Mouse (Mus musculus) CH12.LX (cell line): ENCODE data around the gene Rad54l2. TPM values are rescaled to one million over a fixed set of nuclear protein-coding genes. Genes with fewer than 3 reads are reported as not detected.

Source experiments
- DNase-seq: peaks from one replicate; pipeline ENCODE4 v3.0.0-alpha.2; 2013; ENCODE audit errors: extremely low read depth
- H3K27ac ChIP-seq: 2 replicates; pipeline ENCODE4 v1.5.1; 2012; ENCODE audit warnings: low read depth, mild to moderate bottlenecking, control low read depth, moderate library complexity; ENCODE audit not compliant: insufficient read depth
- H3K27me3 ChIP-seq: replicated peaks from 2 replicates; pipeline ENCODE3; 2012; ENCODE audit warnings: inconsistent platforms
- H3K36me3 ChIP-seq, 2 experiments: replicated peaks in 1 of 2; 2 replicates each; pipeline versions ENCODE3 to v1.6.1; 2012; ENCODE audit warnings: inconsistent platforms in 1 of 2, low read length in 1 of 2, mild to moderate bottlenecking in 1 of 2, mixed read lengths in 1 of 2, moderate library complexity in 1 of 2; ENCODE audit not compliant: control insufficient read depth in 1 of 2, insufficient read depth in 1 of 2
- H3K4me1 ChIP-seq, 2 experiments: 2 replicates each; pipeline ENCODE4 v1.6.1; 2012; ENCODE audit warnings: inconsistent platforms in 1 of 2, moderate library complexity in 1 of 2; ENCODE audit not compliant: insufficient read depth in 2 of 2, control insufficient read depth in 1 of 2
- H3K4me2 ChIP-seq: 2 replicates; pipeline ENCODE4 v1.6.1; 2012; ENCODE audit warnings: low read depth, mild to moderate bottlenecking, control low read depth; ENCODE audit not compliant: poor library complexity, insufficient read depth, severe bottlenecking
- H3K4me3 ChIP-seq, 3 experiments: fragments of 150-350 bp in 1 of 3; sonication (generic) in 1 of 3; replicated peaks in 1 of 3; 2 replicates each; pipeline versions ENCODE3 to v1.5.1; 2011 to 2012; ENCODE audit warnings: low read depth in 2 of 3, low read length in 2 of 3, mild to moderate bottlenecking in 2 of 3, moderate library complexity in 2 of 3, control low read depth in 1 of 3, improper control_type of control experiment in 1 of 3, inconsistent platforms in 1 of 3, mixed read lengths in 1 of 3; ENCODE audit not compliant: poor library complexity in 1 of 3
- H3K79me2 ChIP-seq: replicated peaks from 2 replicates; pipeline ENCODE4 v1.6.1; 2012; ENCODE audit warnings: mild to moderate bottlenecking, moderate library complexity; ENCODE audit not compliant: control insufficient read depth, poor library complexity, insufficient read depth, severe bottlenecking; ENCODE audit errors: extremely low read depth
- H3K9ac ChIP-seq: 2 replicates; pipeline ENCODE4 v1.6.1; 2012; ENCODE audit warnings: low read depth, mild to moderate bottlenecking, control low read depth, moderate library complexity; ENCODE audit not compliant: insufficient read depth
- H3K9me3 ChIP-seq: replicated peaks from 2 replicates; pipeline ENCODE3; 2012; ENCODE audit warnings: low read length, inconsistent platforms, mixed read lengths
- BHLHE40 ChIP-seq: IDR thresholded peaks from 2 replicates; pipeline ENCODE4 v1.6.1; 2011; ENCODE audit warnings: mild to moderate bottlenecking, low read depth, low read length, improper control_type of control experiment
- CHD1 ChIP-seq: IDR thresholded peaks from 2 replicates; pipeline ENCODE4 v1.6.1; 2012; ENCODE audit warnings: low read depth, low read length, improper control_type of control experiment, inconsistent platforms
- CHD2 ChIP-seq: IDR thresholded peaks from 2 replicates; pipeline ENCODE4 v1.6.1; 2011; ENCODE audit warnings: low read length, improper control_type of control experiment
- CTCF ChIP-seq, 2 experiments: IDR thresholded peaks in 1 of 2; conservative IDR thresholded peaks in 1 of 2; 2 replicates each; pipeline ENCODE4 v1.5.1; 2011 to 2012; ENCODE audit warnings: low read depth in 2 of 2, low read length in 2 of 2, improper control_type of control experiment in 1 of 2, inconsistent platforms in 1 of 2, mild to moderate bottlenecking in 1 of 2, moderate library complexity in 1 of 2
- ELF1 ChIP-seq: IDR thresholded peaks from 2 replicates; pipeline ENCODE4 v1.6.1; 2014; ENCODE audit warnings: low read depth, mild to moderate bottlenecking, inconsistent platforms, low read length, improper control_type of control experiment
- EP300 ChIP-seq: IDR thresholded peaks from 2 replicates; pipeline ENCODE4 v1.6.1; 2011; ENCODE audit warnings: low read length, improper control_type of control experiment
- ETS1 ChIP-seq: conservative IDR thresholded peaks from 2 replicates; pipeline ENCODE4 v1.6.1; 2012; ENCODE audit warnings: low read depth, mild to moderate bottlenecking, inconsistent platforms, low read length, improper control_type of control experiment, moderate library complexity
- GABPA ChIP-seq: IDR thresholded peaks from 2 replicates; pipeline ENCODE4 v1.6.1; 2012; ENCODE audit warnings: low read depth, low read length, improper control_type of control experiment, inconsistent platforms; ENCODE audit not compliant: insufficient replicate concordance
- HCFC1 ChIP-seq: IDR thresholded peaks from 2 replicates; pipeline ENCODE4 v1.6.1; 2012; ENCODE audit warnings: low read depth, mild to moderate bottlenecking, inconsistent platforms, low read length, improper control_type of control experiment
- IRF4 ChIP-seq: IDR thresholded peaks from 2 replicates; pipeline ENCODE4 v1.6.1; 2014; ENCODE audit warnings: low read depth, mild to moderate bottlenecking, inconsistent platforms, low read length, improper control_type of control experiment
- MAX ChIP-seq: IDR thresholded peaks from 2 replicates; pipeline ENCODE4 v1.6.1; 2011; ENCODE audit warnings: low read length, improper control_type of control experiment
- MEF2A ChIP-seq: IDR thresholded peaks from 2 replicates; pipeline ENCODE4 v1.6.1; 2014; ENCODE audit warnings: low read depth, mild to moderate bottlenecking, inconsistent platforms, low read length, improper control_type of control experiment, borderline replicate concordance
- POLR2A ChIP-seq: IDR thresholded peaks from 2 replicates; pipeline ENCODE4 v1.6.1; 2011; ENCODE audit warnings: low read depth, mild to moderate bottlenecking, improper control_type of control experiment, low read length
- RAD21 ChIP-seq: IDR thresholded peaks from 2 replicates; pipeline ENCODE4 v1.6.1; 2011; ENCODE audit warnings: low read depth, mild to moderate bottlenecking, low read length, improper control_type of control experiment, moderate library complexity
- RCOR1 ChIP-seq: conservative IDR thresholded peaks from 2 replicates; pipeline ENCODE4 v1.6.1; 2012; ENCODE audit warnings: low read depth, mild to moderate bottlenecking, inconsistent platforms, low read length, improper control_type of control experiment
- SIN3A ChIP-seq: IDR thresholded peaks from 2 replicates; pipeline ENCODE4 v1.6.1; 2012; ENCODE audit warnings: low read length, improper control_type of control experiment, inconsistent platforms
- TBP ChIP-seq: conservative IDR thresholded peaks from 2 replicates; pipeline ENCODE4 v1.6.1; 2011; ENCODE audit warnings: low read depth, low read length, improper control_type of control experiment
- UBTF ChIP-seq: IDR thresholded peaks from 2 replicates; pipeline ENCODE4 v1.6.1; 2012; ENCODE audit warnings: low read depth, mild to moderate bottlenecking, inconsistent platforms, low read length, improper control_type of control experiment, moderate library complexity
- USF1 ChIP-seq: IDR thresholded peaks from 2 replicates; pipeline ENCODE4 v1.6.1; 2014; ENCODE audit warnings: low read depth, mild to moderate bottlenecking, inconsistent platforms, low read length, improper control_type of control experiment
- USF2 ChIP-seq: conservative IDR thresholded peaks from 2 replicates; pipeline ENCODE4 v1.6.1; 2011; ENCODE audit warnings: low read depth, low read length, improper control_type of control experiment
- ZC3H11A ChIP-seq: IDR thresholded peaks from 2 replicates; pipeline ENCODE4 v1.6.1; 2012; ENCODE audit warnings: low read depth, mild to moderate bottlenecking, inconsistent platforms, low read length, improper control_type of control experiment
- ZKSCAN1 ChIP-seq: IDR thresholded peaks from 2 replicates; pipeline ENCODE4 v1.6.1; 2012; ENCODE audit warnings: low read depth, inconsistent platforms, low read length, improper control_type of control experiment, borderline replicate concordance
- ZNF384 ChIP-seq: IDR thresholded peaks from 2 replicates; pipeline ENCODE4 v1.6.1; 2012; ENCODE audit warnings: low read depth, low read length, improper control_type of control experiment, inconsistent platforms
- dilution Hi-C: fragments of 300-500 bp; cut with MboI; formaldehyde crosslinking; loops from 2 replicates; pipeline ENCODE4 v1.14.3; 2020; ENCODE audit warnings: low sequenced_read_pairs; ENCODE audit not compliant: extremely low pct_unique_long_range_greater_than_20kb, extremely low pct_ligation_motif_present
- in situ Hi-C: fragments of 300-500 bp; cut with MboI; formaldehyde crosslinking; loops from 3 replicates; pipeline ENCODE4 v1.14.3; 2019; ENCODE audit warnings: low sequenced_read_pairs, low pct_ligation_motif_present, low pct_unique_long_range_greater_than_20kb, mixed read lengths
- polyA plus RNA-seq: library from polyadenylated mRNA; unstranded; fragments of >175 nt; gene quantifications from 2 replicates; pipeline ENCODE4 v1.2.1, GENCODE M21; 2012; ENCODE audit warnings: low read depth; ENCODE audit not compliant: insufficient read length
- total RNA-seq, 2 experiments: library from RNA; depleted of rRNA; stranded (reverse); fragments of 300-350 nt in 1 of 2; fragments of >200 nt in 1 of 2; gene quantifications; 2 replicates each; pipeline ENCODE4 v1.2.3; 2012 to 2014

The Rad54l2 gene
- total and polyA plus RNA-seq, 3 experiments: 7.2 to 16.5 (median 11.6) TPM

GRCm38 (mm10) chr9:106681026-106681425, 108.0 kb downstream of the Rad54l2 start:
- in situ Hi-C loops: loop anchor here (10.0 kb wide), 1 partner anchor 134 kb away; no protein-coding TSS in a partner anchor

GRCm38 (mm10) chr9:106678242-106678641, 110.8 kb downstream of the Rad54l2 start:
- dilution Hi-C loops (loop anchor here (25.0 kb wide), 1 partner anchor 109 kb away; the partner anchor contains the start of gene Rad54l2), in situ Hi-C loops (no loop called here)
- H3K27me3 ChIP-seq: no peaks in the 10 kb centered on the region
- H3K4me3 ChIP-seq: no peak overlapping the region
- no peak overlapping the region for H3K27ac ChIP-seq
- H3K9me3 ChIP-seq: no peaks in the 10 kb centered on the region
- H3K9ac ChIP-seq: no peak overlapping the region
- peaks cover 0 to 16% of the 10 kb centered on the region in 2 experiments; a peak in 1 of 4 replicates for H3K4me1 ChIP-seq
- no peak overlapping the region for H3K4me2 ChIP-seq
- H3K36me3 ChIP-seq: peaks cover 26 to 84% of the 10 kb centered on the region in 2 experiments
- TF ChIP-seq CHD1 (no peak), ZC3H11A (no peak), MEF2A (no peak), ETS1 (no peak), UBTF (no peak), CHD2 (no peak), ZKSCAN1 (no peak)
- H3K79me2 ChIP-seq: no peaks in the 10 kb centered on the region
- no peak for DNase-seq

More at GRCm38 (mm10) chr9:106681026-106681425, 108.0 kb downstream of the Rad54l2 start:
- no peak for DNase-seq
- H3K27ac ChIP-seq: no peak overlapping the region
- peaks cover 1 to 23% of the 10 kb centered on the region in 2 experiments; a peak in 3 of 4 replicates for H3K4me1 ChIP-seq
- dilution Hi-C loops: loop anchor here (25.0 kb wide), 1 partner anchor 106 kb away; the partner anchor contains the start of gene Rad54l2
- TF ChIP-seq RAD21: no peak
- no peak for TF ChIP-seq EP300
- TF ChIP-seq BHLHE40: no peak
- TF ChIP-seq CHD2: no peak
- no peak for TF ChIP-seq CTCF (conservative IDR thresholded peaks at IDR 0.05 in 1 of 2, IDR thresholded peaks at IDR 0.05 in 1 of 2; ENCODE audit: low read depth in 2 of 2, low read length in 2 of 2)
- H3K4me3 ChIP-seq: no peak overlapping the region
- H3K9me3 ChIP-seq: no peaks in the 10 kb centered on the region
- H3K36me3 ChIP-seq: peaks cover 22 to 64% of the 10 kb centered on the region in 2 experiments
- H3K27me3 ChIP-seq: no peaks in the 10 kb centered on the region
- H3K9ac ChIP-seq: no peak overlapping the region
- no peak overlapping the region for H3K4me2 ChIP-seq
- H3K79me2 ChIP-seq: no peaks in the 10 kb centered on the region

- H3K4me1 ChIP-seq: peaks cover 0 to 17% of the 10 kb centered on the region in 2 experiments; a peak in 1 of 4 replicates
- in situ Hi-C loops (no loop called here), dilution Hi-C loops (loop anchor here (25.0 kb wide), 1 partner anchor 110 kb away; the partner anchor contains the start of gene Rad54l2)
- no peak for DNase-seq
- TF ChIP-seq MEF2A (no peak), ELF1 (no peak), RCOR1 (no peak), USF2 (no peak), ZNF384 (no peak), HCFC1 (no peak), RAD21 (no peak), USF1 (no peak), SIN3A (no peak), TBP (no peak), GABPA (no peak), MAX (no peak), CHD1 (no peak), POLR2A (no peak), UBTF (no peak), IRF4 (no peak), ZC3H11A (no peak), CTCF (conservative IDR thresholded peaks at IDR 0.05 in 1 of 2, IDR thresholded peaks at IDR 0.05 in 1 of 2; ENCODE audit: low read depth in 2 of 2, low read length in 2 of 2) (no peak)
- no peaks in the 10 kb centered on the region for H3K9me3 ChIP-seq
- H3K79me2 ChIP-seq: no peaks in the 10 kb centered on the region
- no peak overlapping the region for H3K4me3 ChIP-seq
- H3K9ac ChIP-seq: no peak overlapping the region
- H3K27me3 ChIP-seq: no peaks in the 10 kb centered on the region
- H3K27ac ChIP-seq: no peak overlapping the region
- peaks cover 30 to 87% of the 10 kb centered on the region in 2 experiments for H3K36me3 ChIP-seq
- no peak overlapping the region for H3K4me2 ChIP-seq
Observed at GRCm38 (mm10) chr9:106677702-106678101, 111.3 kb downstream of the Rad54l2 start.
